10 mouse cellular contexts compared by ENCODE assay signal in the genomic region with DNA sequence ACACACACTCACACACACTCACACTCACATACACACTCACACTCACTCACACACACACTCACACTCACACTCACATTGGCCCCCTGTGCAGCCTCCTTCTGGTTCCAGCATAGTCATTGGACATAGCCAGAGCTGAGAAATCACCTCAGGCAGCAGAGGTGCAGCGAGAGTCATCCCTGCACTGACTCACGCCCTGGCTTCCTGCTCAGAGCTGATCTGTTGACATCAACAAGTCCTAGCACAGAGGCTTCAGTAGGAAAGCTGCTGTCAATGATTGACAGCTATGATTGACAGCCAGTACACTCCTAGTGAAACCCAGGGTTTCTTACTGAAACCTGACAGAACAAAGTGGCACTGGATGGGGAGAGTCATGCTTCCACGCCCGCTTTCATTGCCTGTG. TPM values are rescaled to one million over a fixed set of nuclear protein-coding genes. Genes with fewer than 3 reads are reported as not detected.
DNase-seq lines count a peak whose midpoint lies in the region; ATAC-seq and TF ChIP-seq lines count a peak whose summit lies in the region.
"Had no signal": no experiment of that assay in that cellular context is flagged by ENCODE, and none has a peak within 500 bp of the region (broad histone marks: within the 10 kb centered on the region; RNA-seq: fewer than 3 reads in every experiment).

No protein-coding gene starts in this region.

- no peak for TF ChIP-seq EP300 in lung, postnatal 0 days (IDR thresholded peaks at IDR 0.05)

- no peak overlapping the region for H3K4me2 ChIP-seq in lung, postnatal 0 days (replicated peaks; ENCODE audit: low read depth, low read length)
- H3K4me2 ChIP-seq in kidney, embryonic 16.5 days (replicated peaks; ENCODE audit: low read depth, low read length) = no peak overlapping the region
- H3K4me2 ChIP-seq in forebrain, embryonic 13.5 days = no peak overlapping the region
- H3K4me2 ChIP-seq: neural tube, embryonic 13.5 days had no signal

- DNase-seq in lung, postnatal 0 days (ENCODE audit: low spot score) = peak; percentile 77
- no peak for DNase-seq in lung, postnatal 36 days
- DNase-seq in natural killer cell, adult 2 months (ENCODE audit: low spot score in 2 of 2) = peak; percentile 64 to 76
- no peak for DNase-seq in right cerebral cortex, postnatal 36 days (ENCODE audit: low spot score in 2 of 2)
- DNase-seq in frontal cortex, postnatal 10 days (ENCODE audit: low spot score in 2 of 2) = no peak
- DNase-seq: left cerebral cortex, postnatal 4 days had no signal

- no peaks in the 10 kb centered on the region for H3K27me3 ChIP-seq in lung, postnatal 0 days (replicated peaks; ENCODE audit: insufficient read depth, low read length)
- H3K27me3 ChIP-seq in kidney, embryonic 16.5 days (ENCODE audit: insufficient read depth, low read length) = no peaks in the 10 kb centered on the region
- no peaks in the 10 kb centered on the region for H3K27me3 ChIP-seq in forebrain, embryonic 13.5 days
- H3K27me3 ChIP-seq: neural tube, embryonic 13.5 days had no signal

- peak overlapping the region; percentile 68; the same call in 1 of the 2 replicates for H3K27ac ChIP-seq in lung, postnatal 0 days (ENCODE audit: low read length)
- no peak overlapping the region for H3K27ac ChIP-seq in kidney, embryonic 16.5 days (ENCODE audit: low read length)
- no peak overlapping the region for H3K27ac ChIP-seq in forebrain, embryonic 13.5 days
- H3K27ac ChIP-seq: neural tube, embryonic 13.5 days had no signal

- peak; percentile 15 for ATAC-seq in lung, postnatal 0 days
- ATAC-seq in activated CD4-positive, CD25-positive, alpha-beta regulatory T cell, adult 4 months = peak; percentile 95
- peak; percentile 58 for ATAC-seq in kidney, embryonic 16.5 days (ENCODE audit: low FRiP score, low TSS enrichment)
- no peak for ATAC-seq in forebrain, embryonic 13.5 days

- no peak overlapping the region for H3K4me3 ChIP-seq in lung, postnatal 0 days (ENCODE audit: low read depth, low read length)
- no peak overlapping the region for H3K4me3 ChIP-seq in kidney, embryonic 16.5 days (ENCODE audit: low read length)
- H3K4me3 ChIP-seq in forebrain, embryonic 13.5 days = no peak overlapping the region
- H3K4me3 ChIP-seq: neural tube, embryonic 13.5 days had no signal

- no peaks in the 10 kb centered on the region for H3K9me3 ChIP-seq in lung, postnatal 0 days (ENCODE audit: low read length)
- H3K9me3 ChIP-seq in kidney, embryonic 16.5 days (ENCODE audit: low read length) = no peaks in the 10 kb centered on the region
- H3K9me3 ChIP-seq in forebrain, embryonic 13.5 days (replicated peaks) = no peaks in the 10 kb centered on the region
- H3K9me3 ChIP-seq: neural tube, embryonic 13.5 days had no signal

- TF ChIP-seq CTCF in lung, postnatal 0 days (IDR thresholded peaks at IDR 0.05) = no peak

- no peaks in the 10 kb centered on the region for H3K36me3 ChIP-seq in lung, postnatal 0 days (ENCODE audit: insufficient read depth, low read length)
- H3K36me3 ChIP-seq in kidney, embryonic 16.5 days (ENCODE audit: insufficient read depth, low read length) = no peaks in the 10 kb centered on the region
- H3K36me3 ChIP-seq in forebrain, embryonic 13.5 days (ENCODE audit: poor library complexity, severe bottlenecking) = no peaks in the 10 kb centered on the region
- H3K36me3 ChIP-seq: neural tube, embryonic 13.5 days had no signal

- 61% methylated on average over 4 of the region's 4 CpGs for WGBS in lung, postnatal 0 days
- 58% methylated on average over 4 of the region's 4 CpGs for WGBS in kidney, embryonic 16.5 days
- 87% methylated on average over 4 of the region's 4 CpGs for WGBS in forebrain, embryonic 13.5 days

- H3K9ac ChIP-seq in lung, postnatal 0 days (replicated peaks; ENCODE audit: low read depth) = no peak overlapping the region
- no peak overlapping the region for H3K9ac ChIP-seq in kidney, embryonic 16.5 days (replicated peaks; ENCODE audit: low read length)
- H3K9ac ChIP-seq in forebrain, embryonic 13.5 days = no peak overlapping the region
- H3K9ac ChIP-seq: neural tube, embryonic 13.5 days had no signal

- H3K4me1 ChIP-seq in lung, postnatal 0 days (ENCODE audit: insufficient read depth, low read depth, low read length) = peaks cover 24% of the 10 kb centered on the region
- H3K4me1 ChIP-seq in kidney, embryonic 16.5 days (ENCODE audit: insufficient read depth, low read length) = peaks cover 50% of the 10 kb centered on the region
- peaks cover 28% of the 10 kb centered on the region for H3K4me1 ChIP-seq in forebrain, embryonic 13.5 days

RNA-seq across cellular contexts. Expression of a gene that starts 44.7 kb away (rescaled TPM):
- polyA plus RNA-seq in lung, postnatal 0 days (2015; fragmentation: Nextera tagmentation; extraction: Ambion mirVana) = 64.6 TPM in 2 replicates
- 10 to 100 TPM in 1 of 2 experiments, 1 to 10 TPM in 1; 8.4 to 16.8 TPM for polyA plus RNA-seq in activated CD4-positive, CD25-positive, alpha-beta regulatory T cell, adult 4 months (2017; shearing (Covaris generic))
- polyA plus RNA-seq in kidney, embryonic 16.5 days (2015; fragmentation: Nextera tagmentation; extraction: Ambion mirVana) = 82.9 and 85.3 TPM in 2 replicates
- 56.4 and 62.6 TPM in 2 replicates for polyA plus RNA-seq in forebrain, embryonic 13.5 days (2015; fragmentation: Nextera tagmentation; extraction: Ambion mirVana)

RNA-seq across cellular contexts. Expression of a gene that starts 59.1 kb away (rescaled TPM):
- polyA plus RNA-seq in lung, postnatal 0 days (2015; fragmentation: Nextera tagmentation; extraction: Ambion mirVana) = 33.9 and 35.1 TPM in 2 replicates
- 10 to 100 TPM; 70.6 to 78.6 TPM for polyA plus RNA-seq in activated CD4-positive, CD25-positive, alpha-beta regulatory T cell, adult 4 months (2017; shearing (Covaris generic))
- 50.6 and 52.9 TPM in 2 replicates for polyA plus RNA-seq in kidney, embryonic 16.5 days (2015; fragmentation: Nextera tagmentation; extraction: Ambion mirVana)
- polyA plus RNA-seq in forebrain, embryonic 13.5 days (2015; fragmentation: Nextera tagmentation; extraction: Ambion mirVana) = 21.7 and 26.2 TPM in 2 replicates

Comparison
In these comparisons a context has a peak if more than half of its experiments do, and no peak if none do; other contexts are left out.
1. DNase-seq: peak in lung, postnatal 0 days (single experiment) and natural killer cell, adult 2 months (2 of 2); none in lung, postnatal 36 days (single experiment), right cerebral cortex, postnatal 36 days (0 of 2) and frontal cortex, postnatal 10 days (0 of 2).